Mouse (Mus musculus): ENCODE measurements around the gene Snrpe.

GRCm38 (mm10) chr1:133656811-133657210 is 46.7 kb upstream of the Snrpe start:
- TF ChIP-seq EP300 (IDR thresholded peaks at IDR 0.05; ENCODE audit: low read depth): no peak
- no peak for TF ChIP-seq CTCF (IDR thresholded peaks at IDR 0.05; ENCODE audit: low read depth)
